Mouse (Mus musculus) brain, embryonic 18.5 days (tissue): ENCODE data around the gene Vangl1.
"Not testable (repeated sequence)": the region's sequence is repeated elsewhere in the genome, so short reads cannot be mapped to it uniquely, and the experiment has no call there.

Experiments
- DNase-seq: peaks from one replicate; pipeline ENCODE4 v3.0.0-alpha.2; 2012; ENCODE audit warnings: low read depth, low spot score

The Vangl1 gene

DNA sequence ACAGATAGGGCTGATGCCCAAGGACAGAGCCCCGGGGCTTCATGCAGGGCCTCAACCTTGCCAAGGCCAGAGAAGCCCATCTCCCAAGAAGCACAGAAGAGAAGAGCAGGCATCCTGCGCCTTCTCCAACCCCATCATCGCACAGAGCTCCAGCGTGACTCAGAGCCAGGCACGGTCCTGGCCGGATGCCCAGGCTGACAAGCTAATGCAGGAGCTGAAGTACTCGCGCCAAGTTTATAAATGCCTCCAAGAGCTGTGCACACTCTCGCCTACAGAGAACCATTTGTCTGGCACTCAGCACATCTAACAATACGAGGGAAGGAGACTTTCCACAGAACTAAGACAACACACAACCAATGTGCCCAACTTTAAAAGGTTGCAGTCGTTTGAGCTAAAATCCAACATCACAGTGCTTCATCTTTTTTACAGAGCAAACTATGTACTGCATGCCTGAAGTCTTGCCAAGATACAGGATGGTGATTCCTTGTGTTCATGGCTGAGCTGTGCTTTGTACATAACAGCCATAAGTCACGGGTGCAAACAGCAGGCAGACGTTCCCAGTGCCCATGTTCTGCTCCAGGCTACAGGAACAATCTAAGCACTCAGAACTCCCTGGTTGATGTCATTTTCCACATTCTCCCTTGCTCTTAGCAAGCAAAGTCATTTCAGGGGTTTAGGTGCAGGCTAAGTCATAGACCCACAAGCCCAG lies 35.1 kb downstream of the Vangl1 start:
- DNase-seq, result peak; percentile 87

DNA sequence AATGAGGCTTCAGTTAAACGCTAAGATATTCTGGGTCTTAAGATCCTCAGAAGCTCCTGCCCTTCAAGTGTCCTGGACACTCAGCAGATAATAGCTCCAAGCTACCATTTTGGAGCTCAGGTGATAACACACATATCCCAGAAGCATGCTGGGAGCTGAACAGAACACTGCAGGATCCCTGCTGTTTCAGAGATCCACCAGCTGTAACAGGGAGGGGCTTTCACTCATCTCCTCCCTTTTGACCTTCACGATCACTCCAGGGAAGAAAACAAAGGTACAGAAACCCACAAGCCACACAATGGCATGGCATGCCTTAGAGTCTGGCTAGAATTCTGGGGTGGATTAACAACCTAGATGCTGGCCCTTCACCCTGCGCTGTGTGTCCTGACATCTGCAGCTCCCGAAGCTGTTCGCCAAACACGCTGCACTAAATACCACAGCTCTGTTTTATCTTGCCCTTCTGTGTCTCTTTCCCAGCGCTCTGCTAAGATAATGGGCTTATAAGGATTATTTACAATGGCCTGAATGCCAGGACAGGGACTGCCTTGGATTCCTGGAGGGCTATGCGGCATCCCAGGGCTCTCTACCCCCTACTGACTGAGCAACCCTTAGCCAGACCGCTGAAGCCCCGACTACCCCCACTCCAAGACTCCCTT lies 36.8 kb downstream of the Vangl1 start:
- DNase-seq, result no peak

DNA sequence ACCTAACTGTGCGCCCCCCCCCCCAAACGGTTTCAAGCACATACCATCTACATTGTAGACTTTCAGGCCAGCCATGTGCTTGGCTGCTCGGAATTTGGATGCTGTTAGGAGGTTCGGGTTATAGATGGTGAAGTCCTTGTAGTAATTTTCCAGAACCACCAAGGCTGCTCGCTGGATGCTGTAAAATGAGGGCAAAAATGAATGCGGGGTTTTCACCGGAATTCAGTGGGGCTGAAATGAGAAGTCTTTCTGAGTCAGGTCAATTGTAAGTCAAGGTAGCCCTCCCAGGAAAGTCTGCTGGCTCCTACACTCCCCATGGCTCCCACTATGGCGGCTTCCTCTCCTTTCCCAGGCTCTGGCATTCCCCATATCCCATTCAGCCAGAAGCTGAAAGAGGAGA lies 37.7 kb downstream of the Vangl1 start:
- no peak for DNase-seq

DNA sequence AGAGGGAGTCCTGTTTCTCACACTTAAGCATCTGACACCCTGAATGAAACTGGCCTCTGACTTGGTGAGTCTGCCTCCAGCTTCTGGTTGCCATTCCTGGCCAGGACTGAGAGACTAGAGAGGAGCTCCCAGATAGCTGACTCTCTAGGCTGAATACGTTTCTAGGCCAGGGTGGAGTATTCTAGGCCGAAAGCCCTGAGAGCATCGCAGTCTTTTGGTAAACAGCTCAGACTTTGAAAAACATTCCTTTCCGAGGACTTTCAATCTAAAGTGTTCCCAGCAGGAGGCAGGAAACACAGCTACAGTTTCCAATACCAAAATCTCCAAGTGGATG lies 38.2 kb downstream of the Vangl1 start:
- no peak for DNase-seq

DNA sequence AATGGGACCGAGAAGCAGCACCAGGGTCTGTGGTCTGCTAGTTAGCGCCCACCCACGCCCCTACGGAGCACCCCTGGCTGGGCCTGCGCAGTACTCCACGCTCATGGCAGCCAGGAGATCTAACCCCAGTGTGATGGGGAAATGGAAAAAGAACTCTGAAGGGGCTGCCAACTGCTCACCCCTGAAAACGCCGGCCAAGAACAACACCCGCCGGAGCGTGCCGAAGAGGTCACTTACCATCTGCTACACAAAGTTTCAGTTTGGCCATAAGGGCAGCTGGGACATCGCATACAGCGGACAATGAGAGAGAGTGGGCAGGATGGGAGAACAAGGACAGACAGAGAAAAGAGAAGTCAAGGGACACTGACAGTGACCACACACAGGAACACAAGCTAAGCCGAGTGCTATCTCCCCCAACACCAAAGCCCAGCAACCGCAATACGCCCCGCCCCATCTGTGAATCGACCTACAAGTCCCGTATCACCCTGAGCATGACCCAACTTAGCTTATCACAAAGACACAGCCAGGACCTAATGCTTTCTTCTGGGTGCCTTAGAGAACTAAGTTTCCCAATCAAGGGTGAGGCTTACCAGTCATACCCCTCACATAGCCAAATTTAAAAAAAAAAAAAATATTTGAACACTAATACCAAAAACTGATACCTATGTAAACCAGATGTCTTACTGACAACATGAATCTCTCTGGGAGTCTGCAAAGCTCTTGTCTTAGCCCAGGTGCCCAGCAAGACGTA lies 38.8 kb downstream of the Vangl1 start:
- no peak for DNase-seq

DNA sequence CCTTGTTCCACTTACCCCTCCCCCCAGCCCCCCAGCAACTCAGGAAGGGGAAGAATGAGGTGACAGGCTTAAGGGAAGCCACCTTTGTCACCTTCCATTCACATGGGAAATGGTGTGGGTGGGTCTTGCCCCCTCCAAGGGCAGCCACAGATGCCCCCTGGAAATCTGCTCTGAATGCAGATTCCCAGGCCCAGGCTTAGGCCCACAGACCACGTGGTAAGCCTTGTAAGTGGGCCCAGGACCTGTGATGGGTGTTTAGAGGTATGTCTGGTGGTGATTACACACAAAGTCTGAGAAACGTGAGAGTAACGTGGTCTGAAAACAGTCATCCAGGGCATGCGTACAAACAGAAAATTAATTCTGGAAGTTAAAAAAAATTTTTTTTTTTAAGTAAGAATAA lies 39.6 kb downstream of the Vangl1 start:
- DNase-seq, result no peak

DNA sequence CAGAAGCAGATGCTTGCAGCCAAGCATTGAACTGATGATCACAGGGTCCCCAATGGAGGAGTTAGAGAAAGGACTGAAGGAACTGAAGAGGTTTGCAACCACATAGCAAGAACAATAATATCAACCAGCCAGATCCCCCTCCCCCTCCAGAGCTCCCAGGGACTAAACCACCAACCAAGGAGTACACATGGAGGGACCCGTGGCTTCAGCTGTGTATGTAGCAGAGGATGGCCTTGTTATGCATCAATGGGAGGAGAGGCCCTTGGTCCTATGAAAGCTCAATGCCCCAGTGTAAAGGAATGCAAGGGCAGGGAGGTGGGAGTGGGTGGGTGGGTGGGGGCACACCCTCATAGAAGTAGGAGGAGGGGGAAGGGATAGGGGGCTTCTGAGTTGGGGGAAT lies 40.6 kb downstream of the Vangl1 start:
- not testable (repeated sequence) for DNase-seq

DNA sequence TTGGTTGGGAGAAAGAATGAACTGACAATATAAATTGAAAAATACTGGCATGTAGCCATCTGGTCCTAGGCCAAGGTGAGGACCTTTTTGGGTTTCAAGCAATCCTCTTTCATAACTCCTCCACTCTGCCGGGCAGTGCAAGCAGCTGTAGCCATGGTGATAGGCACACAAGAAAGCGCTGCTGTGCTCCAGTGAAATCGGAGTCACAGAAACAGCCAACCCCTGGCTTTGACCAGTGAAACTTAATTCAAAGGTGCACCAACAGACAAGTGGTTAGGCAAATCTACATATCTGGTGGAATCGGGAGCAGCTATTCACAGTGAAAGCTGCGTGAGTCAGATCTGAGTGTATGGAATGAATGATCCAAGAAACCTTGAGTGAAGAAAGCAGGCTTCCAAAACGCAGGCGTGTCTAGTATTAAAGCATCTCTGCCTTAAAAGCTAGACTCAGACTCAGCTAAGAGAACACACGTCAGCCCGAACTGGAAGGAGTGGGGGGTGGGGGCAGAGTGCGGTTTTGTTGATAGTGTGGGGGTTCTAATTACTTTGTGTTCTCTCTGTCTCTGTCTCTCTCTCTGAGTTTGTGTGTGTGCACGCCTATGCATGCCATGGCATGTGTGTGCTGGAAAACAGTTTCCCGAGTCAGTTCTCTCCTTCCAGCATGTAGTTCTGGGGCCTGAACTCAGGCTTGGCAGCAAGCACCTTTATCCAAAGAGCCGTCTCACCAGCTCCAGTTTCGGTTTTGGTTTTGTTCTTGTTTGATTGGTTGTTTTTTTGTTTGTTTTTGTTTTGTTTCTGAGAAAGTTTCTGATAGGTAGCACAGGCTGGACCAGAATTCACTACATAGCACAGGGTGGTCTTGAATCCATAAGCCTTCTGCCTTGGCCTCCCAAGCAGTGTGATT lies 44.8 kb downstream of the Vangl1 start:
- DNase-seq, result no peak

DNA sequence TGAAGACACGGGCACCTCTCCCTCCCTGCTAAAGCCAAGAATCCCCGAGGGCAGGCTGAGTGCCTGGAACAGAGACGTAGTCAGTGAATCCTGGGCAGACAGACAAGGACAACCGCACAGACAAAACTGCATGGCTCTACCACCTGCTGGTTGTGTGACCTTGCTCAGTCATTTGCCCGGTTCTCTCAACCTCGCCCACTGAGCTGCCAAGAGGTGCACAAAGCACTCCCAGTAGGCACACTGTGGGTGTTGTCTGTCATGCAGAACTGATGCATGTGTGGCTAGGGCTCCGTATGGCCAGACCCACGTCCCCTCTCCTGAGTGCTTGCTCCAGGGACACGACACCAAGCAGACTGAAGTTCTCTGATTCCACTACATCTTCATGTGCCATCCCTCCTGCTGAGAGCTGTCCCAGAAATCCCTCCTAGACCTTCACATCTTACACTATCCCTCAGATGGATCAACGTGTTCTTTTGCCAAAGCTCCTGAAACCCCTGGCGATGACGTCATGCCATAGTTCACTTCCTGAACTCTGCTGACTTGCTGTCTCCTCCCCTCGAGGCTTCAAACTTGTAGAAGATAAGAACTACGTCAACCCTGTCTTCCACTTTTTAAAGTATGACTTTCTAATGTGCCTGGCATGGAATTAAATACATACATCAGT lies 45.6 kb downstream of the Vangl1 start:
- DNase-seq, result no peak

DNA sequence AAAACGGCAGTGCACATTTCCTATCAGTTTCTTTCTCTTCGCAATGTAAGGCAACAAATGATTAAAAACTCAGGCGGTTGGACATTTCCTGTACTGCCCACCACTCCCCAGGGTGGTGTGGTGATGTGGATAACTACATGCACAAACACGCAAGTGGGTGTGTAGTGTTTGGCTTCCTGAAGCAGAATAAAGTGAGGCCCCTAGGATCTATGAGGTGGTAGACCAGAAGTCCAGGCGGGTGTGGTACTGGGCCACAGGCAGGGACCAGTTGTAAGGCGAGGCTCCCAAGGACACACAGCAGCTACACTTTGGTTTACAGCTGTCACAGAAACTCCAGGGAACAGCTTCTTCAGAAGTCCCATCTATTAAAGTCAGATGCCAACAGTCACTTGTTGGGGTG lies 46.8 kb downstream of the Vangl1 start:
- DNase-seq, result no peak

DNA sequence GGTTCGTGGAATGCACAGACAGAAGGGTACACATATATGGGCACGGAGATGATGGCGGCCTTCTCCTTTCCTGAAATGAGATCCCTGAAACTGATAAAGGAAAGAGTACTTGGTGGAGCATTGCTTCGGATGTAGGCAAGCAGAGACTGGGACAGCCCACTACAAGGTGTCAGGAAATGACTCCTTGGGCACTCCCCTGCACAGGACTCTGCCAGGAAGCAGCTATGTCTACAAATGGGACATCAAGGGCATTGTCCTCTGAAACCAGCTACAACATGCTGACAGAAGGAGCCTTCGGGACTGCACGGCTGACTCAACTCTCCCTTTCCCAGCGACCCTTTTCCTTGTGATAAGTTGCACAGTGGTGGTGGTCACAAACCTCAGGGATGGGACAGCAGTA lies 47.8 kb downstream of the Vangl1 start:
- DNase-seq, result no peak

DNA sequence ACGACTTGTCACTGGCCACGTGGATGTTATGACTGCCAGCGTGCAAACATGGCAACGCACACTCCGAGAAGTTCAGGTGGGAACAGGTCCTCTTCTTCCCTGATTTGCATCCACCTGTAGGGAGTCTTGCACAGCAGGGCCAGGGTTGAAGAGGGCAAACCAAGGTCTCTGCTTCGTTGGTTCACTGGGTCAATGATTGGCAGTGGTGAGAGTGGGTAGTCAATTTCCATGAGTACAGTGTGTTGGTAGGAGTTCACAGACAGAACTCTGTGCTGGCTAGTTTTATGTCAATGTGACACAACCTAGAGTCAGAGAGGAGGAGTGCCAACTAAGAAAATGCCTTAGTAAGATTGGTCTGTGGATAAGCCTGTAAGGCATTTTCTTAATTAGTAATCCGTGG lies 50.4 kb downstream of the Vangl1 start:
- no peak for DNase-seq

DNA sequence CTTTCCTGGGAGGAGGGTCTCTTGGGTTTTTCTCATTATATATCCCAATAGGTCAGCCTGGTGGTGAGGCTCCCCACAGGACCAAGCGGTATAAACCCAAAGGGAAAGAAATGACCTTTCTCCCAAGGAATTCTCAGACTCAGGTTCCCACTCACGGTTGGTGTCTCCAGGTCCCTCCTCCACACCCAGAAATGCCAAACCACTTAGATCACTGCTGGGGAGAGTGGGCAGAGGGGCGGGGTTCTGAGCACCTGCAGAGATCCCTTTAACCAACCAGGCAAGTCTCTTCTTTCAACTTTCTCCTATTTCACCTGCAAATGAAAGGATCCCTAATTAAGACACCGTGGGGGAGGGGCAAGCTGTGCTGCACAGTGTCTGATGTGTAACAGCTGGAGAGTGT lies 51.6 kb downstream of the Vangl1 start:
- no peak for DNase-seq

DNA sequence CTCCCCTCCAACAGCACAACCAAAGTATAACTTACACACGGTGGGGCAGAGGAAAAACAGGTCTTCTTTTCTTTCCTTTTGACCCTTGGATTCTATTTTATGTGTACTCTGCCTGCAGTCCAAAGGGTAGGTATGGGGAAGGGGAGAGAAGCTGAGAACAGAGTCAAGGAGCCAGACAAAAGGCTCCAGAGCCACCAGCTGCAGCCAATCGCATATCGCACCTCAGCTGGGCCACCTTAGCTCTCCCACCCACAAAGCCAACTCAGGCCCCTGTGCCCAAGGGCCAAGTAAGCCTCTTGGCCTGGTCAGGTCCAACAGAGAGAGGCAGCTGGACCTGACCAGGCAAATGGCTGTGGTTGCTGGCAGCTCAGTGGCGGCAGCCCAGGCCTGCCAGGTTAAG lies 52.0 kb downstream of the Vangl1 start:
- DNase-seq, result no peak

DNA sequence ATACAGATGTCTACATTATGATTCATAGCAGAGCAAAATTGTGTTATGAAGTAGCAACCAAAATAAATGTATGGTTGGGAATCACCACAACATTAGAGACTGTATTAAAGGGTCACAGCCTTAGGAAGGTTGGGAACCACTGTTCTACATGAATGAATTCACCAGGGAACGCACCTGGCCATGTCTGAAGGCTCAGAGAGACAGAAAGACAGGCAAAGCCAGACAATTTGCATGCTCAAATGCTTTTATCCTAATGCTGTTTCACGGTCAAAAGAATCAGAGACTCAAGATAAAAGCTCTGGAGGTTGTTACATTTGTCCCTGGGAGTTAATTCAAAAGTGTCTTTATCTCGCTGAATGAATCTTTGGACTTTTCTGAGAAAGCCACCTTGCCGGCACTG lies 52.6 kb downstream of the Vangl1 start:
- DNase-seq, result no peak

DNA sequence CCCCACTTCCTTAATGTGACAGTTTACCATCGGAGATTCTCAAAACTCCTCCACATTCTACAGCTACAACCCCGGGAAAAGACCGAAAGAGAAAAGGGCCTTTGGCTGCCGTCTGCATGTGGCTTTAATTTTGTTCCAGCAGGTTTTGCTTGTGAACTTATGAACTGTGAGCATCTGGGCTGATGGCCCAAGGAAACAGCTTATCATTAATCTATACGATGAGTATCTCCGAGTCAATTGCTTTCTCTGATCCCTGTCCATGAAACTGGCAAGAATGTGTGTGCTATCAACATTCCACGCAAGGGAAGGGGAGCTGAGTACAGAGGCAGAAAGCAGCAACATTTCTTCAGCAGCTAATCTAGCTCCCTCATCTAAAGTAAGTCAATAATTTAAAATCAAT lies 54.6 kb downstream of the Vangl1 start:
- DNase-seq, result no peak

DNA sequence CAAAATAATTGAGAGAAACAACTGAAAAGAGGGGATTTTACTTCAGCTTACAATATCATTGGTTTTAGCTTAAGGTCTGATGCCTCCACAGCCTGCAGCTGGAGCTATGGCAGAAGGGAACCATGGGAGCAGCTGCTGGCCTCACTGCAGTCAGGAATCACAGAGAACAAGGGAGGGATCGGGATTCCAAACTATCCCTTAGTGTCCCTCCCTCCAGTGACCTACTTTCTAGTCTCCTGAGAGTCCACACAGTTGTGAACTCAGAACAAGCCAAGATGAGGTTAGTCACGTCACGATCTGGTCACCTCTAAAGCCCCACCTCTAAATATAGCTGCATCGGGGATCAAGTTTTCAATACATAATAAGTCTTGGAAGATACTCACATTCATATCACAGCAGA lies 57.3 kb downstream of the Vangl1 start:
- no peak for DNase-seq

DNA sequence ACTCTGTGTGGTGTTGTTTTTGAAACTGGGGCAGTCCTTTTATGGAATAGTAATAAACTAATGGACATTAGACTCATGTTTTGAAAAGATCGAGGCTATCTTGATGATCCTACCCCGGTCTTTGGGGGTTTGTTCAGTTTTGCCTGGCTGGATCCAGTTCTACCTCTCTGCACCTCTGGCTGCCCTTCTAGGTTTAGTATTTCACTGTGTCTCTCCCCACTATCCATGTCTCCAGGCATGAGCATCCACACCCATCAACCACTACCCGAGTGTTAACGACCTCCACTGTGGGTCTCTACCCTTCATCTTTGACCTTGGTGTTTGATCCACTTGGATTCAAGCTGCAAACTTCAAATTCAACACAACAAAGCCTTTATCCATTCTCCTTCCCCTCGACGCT lies 58.1 kb downstream of the Vangl1 start:
- DNase-seq, result no peak

DNA sequence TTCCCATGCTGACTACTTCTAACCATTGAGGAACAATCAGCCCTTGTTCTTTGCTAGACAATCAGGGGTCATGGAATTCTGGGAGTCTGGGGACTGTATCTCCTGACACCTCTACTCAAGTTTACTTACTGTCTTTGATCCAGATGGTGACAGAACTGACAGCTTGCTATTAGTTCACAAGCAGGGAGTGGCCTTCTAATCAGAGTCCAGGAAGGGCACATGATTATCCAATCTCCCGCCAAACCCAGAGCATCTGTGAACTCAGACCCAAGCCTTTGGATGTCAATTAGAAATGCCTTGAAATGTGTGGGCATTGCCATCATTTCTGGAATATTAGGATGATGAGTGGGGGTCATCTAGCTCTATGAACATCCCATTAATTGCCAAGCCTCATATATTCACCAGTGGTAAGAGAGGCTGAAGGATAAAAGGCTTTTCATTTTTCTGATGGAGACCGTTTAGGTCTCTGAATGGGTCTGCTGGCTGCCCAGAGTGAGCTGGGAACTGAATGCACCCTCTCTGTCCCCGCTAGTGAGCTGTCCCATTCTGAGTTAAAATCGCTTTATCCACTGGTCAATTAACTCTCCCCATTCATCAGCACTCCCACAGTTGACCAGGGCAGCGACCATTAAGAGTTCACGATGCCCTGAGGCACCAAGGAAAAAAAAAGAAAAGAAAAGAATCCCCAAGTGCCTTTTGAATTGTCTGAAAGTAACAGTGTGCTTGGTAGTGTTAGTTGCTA lies 58.7 kb downstream of the Vangl1 start:
- no peak for DNase-seq

DNA sequence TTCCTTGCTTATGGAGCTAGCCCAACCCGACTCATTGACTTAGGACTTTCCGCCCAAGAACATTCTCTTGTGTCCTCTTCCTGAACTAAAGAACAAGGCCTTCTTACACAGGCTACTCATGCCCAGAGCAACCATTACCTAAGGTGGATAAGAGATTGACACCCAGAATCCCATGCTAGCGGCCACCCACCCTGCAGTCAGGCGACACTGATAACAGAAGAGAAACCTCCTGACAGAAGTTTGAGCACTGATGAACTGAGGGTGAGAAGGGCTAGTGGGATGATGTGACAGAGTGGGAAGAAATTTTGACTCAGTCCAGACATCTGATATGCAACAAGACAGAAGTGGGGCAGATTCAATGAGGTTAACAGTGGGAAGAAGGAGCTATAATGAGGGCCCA lies 60.1 kb downstream of the Vangl1 start:
- no peak for DNase-seq

DNA sequence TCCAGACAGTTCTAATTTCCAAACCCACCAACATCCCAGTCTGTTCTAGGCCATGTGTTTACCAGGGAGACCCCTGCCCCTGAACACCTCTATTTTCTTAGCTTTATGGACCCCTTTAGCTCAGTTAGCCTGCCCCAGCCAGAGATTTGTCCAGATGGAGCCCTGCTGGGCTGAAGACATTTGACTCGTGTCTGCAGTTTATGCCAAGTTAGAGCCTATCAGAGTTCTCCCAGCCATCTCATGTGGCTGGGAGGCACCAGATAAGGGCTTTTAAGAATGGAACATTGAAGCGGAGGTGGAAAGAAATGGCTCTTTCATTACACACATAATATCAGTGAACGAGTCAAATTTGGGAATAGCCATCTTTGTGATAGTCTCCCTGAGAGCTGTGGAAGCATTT lies 61.0 kb downstream of the Vangl1 start:
- no peak for DNase-seq
